Mouse (Mus musculus) C2C12 (cell line): ENCODE results near the gene Ppm1j.

ENCODE experiments used
- CTCF ChIP-seq: IDR thresholded peaks from one replicate; pipeline ENCODE4 v1.5.1; 2011; ENCODE audit not compliant: control insufficient read depth, insufficient read depth, insufficient read length
- MAX ChIP-seq: IDR thresholded peaks from one replicate; pipeline ENCODE4 v1.6.1; 2011; ENCODE audit warnings: mild to moderate bottlenecking, control low read depth
- MYOG ChIP-seq: IDR thresholded peaks from one replicate; pipeline ENCODE4 v1.6.1; 2011; ENCODE audit not compliant: control insufficient read depth, insufficient read length; ENCODE audit errors: extremely low read depth
- USF1 ChIP-seq: IDR thresholded peaks from one replicate; pipeline ENCODE4 v1.6.1; 2011; ENCODE audit warnings: low read depth, mild to moderate bottlenecking, control low read depth, moderate library complexity

- TF ChIP-seq CTCF (no peak), USF1 (no peak), MYOG (no peak), MAX (no peak)
Observed at GRCm38 (mm10) chr3:104812254-104812653, 31.4 kb downstream of the Ppm1j start.
